Comparison of ENCODE assay signal across 17 mouse cellular contexts in genomic region chr1:39099246-39099645, GRCm38 (mm10).
"Had no signal": no experiment of that assay in that cellular context is flagged by ENCODE, and none has a peak within 500 bp of the region (broad histone marks: within the 10 kb centered on the region; RNA-seq: fewer than 3 reads in every experiment).

No protein-coding gene starts in this region.

- DNase-seq: kidney, adult 18-20 months; kidney, postnatal 10 days; kidney, postnatal 4 days; liver; liver, embryonic 13.5 days; liver, postnatal 0 days; lung, postnatal 14 days; retina, postnatal 1 day; thymus, adult 18-20 months; thymus, postnatal 14 days had no signal

- H3K36me3 ChIP-seq: limb, embryonic 12.5 days; liver, embryonic 13.5 days; lung, embryonic 15.5 days; midbrain, embryonic 15.5 days; neural tube, embryonic 12.5 days had no signal

- ATAC-seq: liver, postnatal 0 days; midbrain, embryonic 15.5 days had no signal

- H3K27me3 ChIP-seq: limb, embryonic 12.5 days; liver, embryonic 13.5 days; lung, embryonic 15.5 days; midbrain, embryonic 15.5 days; neural tube, embryonic 12.5 days had no signal

- H3K4me3 ChIP-seq: limb, embryonic 12.5 days; liver, embryonic 13.5 days; lung, embryonic 15.5 days; megakaryocyte, embryonic 14.5 days; midbrain, embryonic 15.5 days; neural tube, embryonic 12.5 days had no signal

- H3K4me1 ChIP-seq: limb, embryonic 12.5 days; liver, embryonic 13.5 days; lung, embryonic 15.5 days; midbrain, embryonic 15.5 days; neural tube, embryonic 12.5 days had no signal

- H3K9me3 ChIP-seq: limb, embryonic 12.5 days; liver, embryonic 13.5 days; lung, embryonic 15.5 days; midbrain, embryonic 15.5 days; neural tube, embryonic 12.5 days had no signal

- H3K9ac ChIP-seq: limb, embryonic 12.5 days; liver, embryonic 13.5 days; liver, postnatal 0 days; lung, embryonic 15.5 days; midbrain, embryonic 15.5 days; neural tube, embryonic 12.5 days had no signal

- H3K27ac ChIP-seq: limb, embryonic 12.5 days; liver, embryonic 13.5 days; lung, embryonic 15.5 days; macrophage; midbrain, embryonic 15.5 days; neural tube, embryonic 12.5 days had no signal

- H3K4me2 ChIP-seq: limb, embryonic 12.5 days; liver, embryonic 13.5 days; lung, embryonic 15.5 days; midbrain, embryonic 11.5 days; midbrain, embryonic 15.5 days; neural tube, embryonic 12.5 days had no signal
